Mouse (Mus musculus) CH12.LX (cell line): Measurements from ENCODE around the gene Lrrc75a. TPM values are rescaled to one million over a fixed set of nuclear protein-coding genes. Genes with fewer than 3 reads are reported as not detected.

Source experiments
- DNase-seq: peaks from one replicate; pipeline ENCODE4 v3.0.0-alpha.2; 2013; ENCODE audit errors: extremely low read depth
- H3K27ac ChIP-seq: 2 replicates; pipeline ENCODE4 v1.5.1; 2012; ENCODE audit warnings: low read depth, mild to moderate bottlenecking, control low read depth, moderate library complexity; ENCODE audit not compliant: insufficient read depth
- H3K27me3 ChIP-seq: replicated peaks from 2 replicates; pipeline ENCODE3; 2012; ENCODE audit warnings: inconsistent platforms
- H3K36me3 ChIP-seq, 2 experiments: replicated peaks in 1 of 2; 2 replicates each; pipeline versions ENCODE3 to v1.6.1; 2012; ENCODE audit warnings: inconsistent platforms in 1 of 2, low read length in 1 of 2, mild to moderate bottlenecking in 1 of 2, mixed read lengths in 1 of 2, moderate library complexity in 1 of 2; ENCODE audit not compliant: control insufficient read depth in 1 of 2, insufficient read depth in 1 of 2
- H3K4me1 ChIP-seq, 2 experiments: 2 replicates each; pipeline ENCODE4 v1.6.1; 2012; ENCODE audit warnings: inconsistent platforms in 1 of 2, moderate library complexity in 1 of 2; ENCODE audit not compliant: insufficient read depth in 2 of 2, control insufficient read depth in 1 of 2
- H3K4me2 ChIP-seq: 2 replicates; pipeline ENCODE4 v1.6.1; 2012; ENCODE audit warnings: low read depth, mild to moderate bottlenecking, control low read depth; ENCODE audit not compliant: poor library complexity, insufficient read depth, severe bottlenecking
- H3K4me3 ChIP-seq, 3 experiments: fragments of 150-350 bp in 1 of 3; sonication (generic) in 1 of 3; replicated peaks in 1 of 3; 2 replicates each; pipeline versions ENCODE3 to v1.5.1; 2011 to 2012; ENCODE audit warnings: low read depth in 2 of 3, low read length in 2 of 3, mild to moderate bottlenecking in 2 of 3, moderate library complexity in 2 of 3, control low read depth in 1 of 3, improper control_type of control experiment in 1 of 3, inconsistent platforms in 1 of 3, mixed read lengths in 1 of 3; ENCODE audit not compliant: poor library complexity in 1 of 3
- H3K79me2 ChIP-seq: replicated peaks from 2 replicates; pipeline ENCODE4 v1.6.1; 2012; ENCODE audit warnings: mild to moderate bottlenecking, moderate library complexity; ENCODE audit not compliant: control insufficient read depth, poor library complexity, insufficient read depth, severe bottlenecking; ENCODE audit errors: extremely low read depth
- H3K9ac ChIP-seq: 2 replicates; pipeline ENCODE4 v1.6.1; 2012; ENCODE audit warnings: low read depth, mild to moderate bottlenecking, control low read depth, moderate library complexity; ENCODE audit not compliant: insufficient read depth
- H3K9me3 ChIP-seq: replicated peaks from 2 replicates; pipeline ENCODE3; 2012; ENCODE audit warnings: low read length, inconsistent platforms, mixed read lengths
- CHD1 ChIP-seq: IDR thresholded peaks from 2 replicates; pipeline ENCODE4 v1.6.1; 2012; ENCODE audit warnings: low read depth, low read length, improper control_type of control experiment, inconsistent platforms
- CHD2 ChIP-seq: IDR thresholded peaks from 2 replicates; pipeline ENCODE4 v1.6.1; 2011; ENCODE audit warnings: low read length, improper control_type of control experiment
- JUND ChIP-seq: conservative IDR thresholded peaks from 2 replicates; pipeline ENCODE4 v1.6.1; 2011; ENCODE audit warnings: low read depth, low read length, improper control_type of control experiment
- KAT2A ChIP-seq: IDR thresholded peaks from 2 replicates; pipeline ENCODE4 v1.6.1; 2012; ENCODE audit warnings: low read length, improper control_type of control experiment, inconsistent platforms; ENCODE audit not compliant: insufficient replicate concordance
- MAFK ChIP-seq: IDR thresholded peaks from 2 replicates; pipeline ENCODE4 v1.6.1; 2011; ENCODE audit warnings: low read length, improper control_type of control experiment; ENCODE audit not compliant: insufficient replicate concordance
- MEF2A ChIP-seq: IDR thresholded peaks from 2 replicates; pipeline ENCODE4 v1.6.1; 2014; ENCODE audit warnings: low read depth, mild to moderate bottlenecking, inconsistent platforms, low read length, improper control_type of control experiment, borderline replicate concordance
- MYC ChIP-seq: IDR thresholded peaks from 2 replicates; pipeline ENCODE4 v1.6.1; 2011; ENCODE audit warnings: low read depth, mild to moderate bottlenecking, improper control_type of control experiment, low read length
- NELFE ChIP-seq: IDR thresholded peaks from 2 replicates; pipeline ENCODE4 v1.6.1; 2011; ENCODE audit warnings: low read depth, low read length, improper control_type of control experiment
- NRF1 ChIP-seq: IDR thresholded peaks from 2 replicates; pipeline ENCODE4 v1.6.1; 2014; ENCODE audit warnings: low read depth, mild to moderate bottlenecking, inconsistent platforms, low read length, improper control_type of control experiment, moderate library complexity
- POLR2A ChIP-seq: IDR thresholded peaks from 2 replicates; pipeline ENCODE4 v1.6.1; 2011; ENCODE audit warnings: low read depth, mild to moderate bottlenecking, improper control_type of control experiment, low read length
- POLR2AphosphoS2 ChIP-seq: IDR thresholded peaks from 2 replicates; pipeline ENCODE4 v1.6.1; 2011; ENCODE audit warnings: low read depth, low read length, improper control_type of control experiment
- RCOR1 ChIP-seq: conservative IDR thresholded peaks from 2 replicates; pipeline ENCODE4 v1.6.1; 2012; ENCODE audit warnings: low read depth, mild to moderate bottlenecking, inconsistent platforms, low read length, improper control_type of control experiment
- SIN3A ChIP-seq: IDR thresholded peaks from 2 replicates; pipeline ENCODE4 v1.6.1; 2012; ENCODE audit warnings: low read length, improper control_type of control experiment, inconsistent platforms
- SMC3 ChIP-seq: IDR thresholded peaks from 2 replicates; pipeline ENCODE4 v1.6.1; 2011; ENCODE audit warnings: low read depth, low read length, improper control_type of control experiment
- TBP ChIP-seq: conservative IDR thresholded peaks from 2 replicates; pipeline ENCODE4 v1.6.1; 2011; ENCODE audit warnings: low read depth, low read length, improper control_type of control experiment
- TCF12 ChIP-seq: IDR thresholded peaks from 2 replicates; pipeline ENCODE4 v1.6.1; 2014; ENCODE audit warnings: low read depth, mild to moderate bottlenecking, inconsistent platforms, low read length, improper control_type of control experiment
- UBTF ChIP-seq: IDR thresholded peaks from 2 replicates; pipeline ENCODE4 v1.6.1; 2012; ENCODE audit warnings: low read depth, mild to moderate bottlenecking, inconsistent platforms, low read length, improper control_type of control experiment, moderate library complexity
- USF2 ChIP-seq: conservative IDR thresholded peaks from 2 replicates; pipeline ENCODE4 v1.6.1; 2011; ENCODE audit warnings: low read depth, low read length, improper control_type of control experiment
- ZMIZ1 ChIP-seq: IDR thresholded peaks from 2 replicates; pipeline ENCODE4 v1.6.1; 2012; ENCODE audit warnings: low read depth, mild to moderate bottlenecking, inconsistent platforms, low read length, improper control_type of control experiment
- dilution Hi-C: fragments of 300-500 bp; cut with MboI; formaldehyde crosslinking; loops from 2 replicates; pipeline ENCODE4 v1.14.3; 2020; ENCODE audit warnings: low sequenced_read_pairs; ENCODE audit not compliant: extremely low pct_unique_long_range_greater_than_20kb, extremely low pct_ligation_motif_present
- in situ Hi-C: fragments of 300-500 bp; cut with MboI; formaldehyde crosslinking; loops from 3 replicates; pipeline ENCODE4 v1.14.3; 2019; ENCODE audit warnings: low sequenced_read_pairs, low pct_ligation_motif_present, low pct_unique_long_range_greater_than_20kb, mixed read lengths
- polyA plus RNA-seq: library from polyadenylated mRNA; unstranded; fragments of >175 nt; gene quantifications from 2 replicates; pipeline ENCODE4 v1.2.1, GENCODE M21; 2012; ENCODE audit warnings: low read depth; ENCODE audit not compliant: insufficient read length
- total RNA-seq, 2 experiments: library from RNA; depleted of rRNA; stranded (reverse); fragments of 300-350 nt in 1 of 2; fragments of >200 nt in 1 of 2; gene quantifications; 2 replicates each; pipeline ENCODE4 v1.2.3; 2012 to 2014

The Lrrc75a gene
- total and polyA plus RNA-seq, 3 experiments = 1.3 to 12.6 (median 1.8) TPM

DNA sequence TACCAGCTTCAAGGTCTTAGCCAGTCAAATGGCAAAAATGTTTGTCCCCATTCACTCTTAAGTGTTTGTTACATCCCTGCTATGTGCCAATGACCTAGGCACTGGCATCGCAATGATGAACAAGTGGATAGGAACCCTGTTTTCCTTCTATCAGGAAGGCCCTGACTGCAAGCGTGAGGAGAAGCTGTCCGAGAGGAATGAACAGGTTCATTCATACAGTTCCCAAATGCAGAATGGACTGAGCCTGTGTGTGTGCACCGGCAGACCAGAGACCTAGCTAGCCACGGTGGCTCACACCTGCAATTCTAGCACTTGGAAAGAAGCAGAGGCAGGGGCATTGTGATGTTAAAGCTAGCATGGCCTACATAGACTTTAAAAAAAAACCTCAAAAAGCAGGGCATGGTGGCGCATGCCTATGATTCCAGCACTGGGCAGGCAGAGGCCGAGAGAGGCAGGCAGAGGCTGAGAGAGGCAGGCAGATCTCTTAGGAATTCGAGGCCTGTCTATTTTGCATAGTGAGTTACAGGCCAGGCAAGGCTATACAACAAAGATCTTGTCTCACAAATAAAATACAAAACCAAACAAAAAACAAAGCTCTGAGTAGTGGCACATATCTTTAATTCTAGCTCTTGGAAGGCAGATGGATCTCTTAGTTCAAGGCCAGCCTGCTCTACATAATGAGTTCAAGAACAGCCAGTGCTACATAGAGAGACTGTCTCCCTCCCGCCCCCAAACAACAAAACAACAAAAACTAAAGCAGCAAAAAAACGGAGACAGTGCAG, 41.0 kb downstream of the Lrrc75a start:
- in situ Hi-C loops (no loop called here), dilution Hi-C loops (no loop called here)
- peak; percentile 60 for DNase-seq
- Histone ChIP-seq H3K9ac (no peak overlapping the region), H3K9me3 (no peaks in the 10 kb centered on the region), H3K36me3 (peaks cover 48 to 72% of the 10 kb centered on the region in 2 experiments), H3K4me3 (no peak overlapping the region), H3K79me2 (peaks cover 28% of the 10 kb centered on the region), H3K27ac (no peak overlapping the region), H3K4me2 (no peak overlapping the region), H3K27me3 (no peaks in the 10 kb centered on the region), H3K4me1 (peaks cover 13 to 43% of the 10 kb centered on the region in 2 experiments)
- TF ChIP-seq SIN3A (0 out of 2 replicates have a peak, but pooled peaks have one; percentile 47), ZMIZ1 (peak; percentile 75), TBP (no peak), RCOR1 (0 out of 2 replicates have a peak, but pooled peaks have one; percentile 48), POLR2AphosphoS2 (peak; percentile 66), USF2 (no peak), JUND (no peak), TCF12 (no peak), CHD1 (no peak), MEF2A (no peak), NELFE (0 out of 2 replicates have a peak, but pooled peaks have one; percentile 14), POLR2A (no peak; the same call in 1 of the 2 replicates), KAT2A (no peak), UBTF (0 out of 2 replicates have a peak, but pooled peaks have one; percentile 58), MYC (peak; percentile 24; the same call in 1 of the 2 replicates), CHD2 (peak; percentile 35; the same call in 1 of the 2 replicates), MAFK (0 out of 2 replicates have a peak, but pooled peaks have one; percentile 51), SMC3 (no peak; the same call in 1 of the 2 replicates), NRF1 (0 out of 2 replicates have a peak, but pooled peaks have one; percentile 12)
